Mouse (Mus musculus): ENCODE results near the gene Gna13.

DNA sequence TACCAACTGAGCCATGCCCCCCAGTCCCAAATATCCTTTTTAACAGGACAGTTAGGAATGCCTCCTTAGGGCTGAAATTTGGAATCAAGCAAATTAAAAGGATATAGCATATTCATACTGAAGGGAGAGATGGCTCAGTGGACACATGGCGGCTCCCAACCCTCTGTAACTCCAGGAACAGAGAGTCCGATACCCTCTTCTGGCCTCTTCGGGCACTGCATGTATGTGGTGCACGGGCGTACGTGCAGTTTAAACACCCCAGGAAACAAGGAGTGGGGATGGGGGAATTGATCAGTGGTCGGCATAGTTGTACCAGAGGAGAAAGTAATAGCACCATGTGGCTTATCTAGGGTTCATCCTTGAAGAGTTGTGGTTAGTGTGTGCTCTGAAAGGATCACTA, 82.0 kb downstream of the Gna13 start:
- TF ChIP-seq POLR2A (IDR thresholded peaks at IDR 0.05; ENCODE audit: insufficient read depth, low read depth, low read length) = no peak
- TF ChIP-seq EP300 (IDR thresholded peaks at IDR 0.05; ENCODE audit: insufficient read depth, low read depth, low read length) = no peak
- TF ChIP-seq CTCF (IDR thresholded peaks at IDR 0.05) = peak; percentile 59
